Mouse (Mus musculus) forebrain, postnatal 0 days (tissue): ENCODE data around the gene Yars2. TPM values are rescaled to one million over a fixed set of nuclear protein-coding genes. Genes with fewer than 3 reads are reported as not detected.
"Not testable (repeated sequence)": the region's sequence is repeated elsewhere in the genome, so short reads cannot be mapped to it uniquely, and the experiment has no call there.

ENCODE experiments used
- ATAC-seq: fragments of 200-750 bp; cut with Nextera tagmentation; 2 replicates; pipeline ENCODE4 v1.8.0; 2017; ENCODE audit warnings: mild to moderate bottlenecking, moderate library complexity
- DNase-seq: peaks from one replicate; pipeline ENCODE4 v3.0.0-alpha.2; 2015
- H3K27ac ChIP-seq: fragments of 300-500 bp; sonication (generic); 2 replicates; pipeline ENCODE4 v1.5.1; 2014; ENCODE audit warnings: low read depth, mild to moderate bottlenecking, antibody characterized with exemption, low read length, moderate library complexity, mixed read lengths
- H3K27me3 ChIP-seq: fragments of 300-500 bp; sonication (generic); 2 replicates; pipeline ENCODE4 v1.6.1; 2014; ENCODE audit warnings: mild to moderate bottlenecking, low read length, mixed read lengths; ENCODE audit not compliant: insufficient read depth
- H3K36me3 ChIP-seq: fragments of 300-500 bp; sonication (generic); 2 replicates; pipeline ENCODE4 v1.6.1; 2014; ENCODE audit warnings: mild to moderate bottlenecking, moderate library complexity; ENCODE audit not compliant: insufficient read depth
- H3K4me1 ChIP-seq: fragments of 300-500 bp; sonication (generic); 2 replicates; pipeline ENCODE4 v1.6.1; 2014; ENCODE audit warnings: antibody characterized with exemption; ENCODE audit not compliant: insufficient read depth
- H3K4me2 ChIP-seq: fragments of 300-500 bp; sonication (generic); 2 replicates; pipeline ENCODE4 v1.6.1; 2014; ENCODE audit warnings: low read depth, mild to moderate bottlenecking, moderate library complexity
- H3K4me3 ChIP-seq: fragments of 300-500 bp; sonication (generic); 2 replicates; pipeline ENCODE4 v1.5.1; 2014; ENCODE audit warnings: low read depth, low read length, mixed read lengths
- H3K9ac ChIP-seq: fragments of 300-500 bp; sonication (generic); 2 replicates; pipeline ENCODE4 v1.6.1; 2014; ENCODE audit warnings: mild to moderate bottlenecking
- H3K9me3 ChIP-seq: fragments of 300-500 bp; sonication (generic); 2 replicates; pipeline ENCODE4 v1.6.1; 2016; ENCODE audit warnings: low read length
- CTCF ChIP-seq: sonication (generic); IDR thresholded peaks from 2 replicates; pipeline ENCODE4 v1.5.1; 2016; ENCODE audit warnings: antibody characterized with exemption, control low read depth, low read depth
- WGBS: fragments of 180-500 bp; shearing (Covaris S2); extraction: QIAGEN DNeasy Blood & Tissue Kit; methylation state at CpG from one replicate; pipeline ENCODE4 v1.1.7; 2014; 5-methylcytosine and 5-hydroxymethylcytosine counted together
- polyA plus RNA-seq: library from polyadenylated mRNA; unstranded; fragments of >200 nt; fragmentation: Nextera tagmentation; extraction: Ambion mirVana; gene quantifications from 2 replicates; pipeline ENCODE4 v1.2.1, GENCODE M21; 2015
- total RNA-seq: library from RNA; depleted of rRNA; stranded (reverse); fragments of >200 nt; gene quantifications from 2 replicates; pipeline ENCODE4 v1.2.3, GENCODE M21; 2014; rRNA removed

Gene Yars2
- total and polyA plus RNA-seq, 2 experiments from 2014 or later = 26.3 to 33.1 TPM

DNA sequence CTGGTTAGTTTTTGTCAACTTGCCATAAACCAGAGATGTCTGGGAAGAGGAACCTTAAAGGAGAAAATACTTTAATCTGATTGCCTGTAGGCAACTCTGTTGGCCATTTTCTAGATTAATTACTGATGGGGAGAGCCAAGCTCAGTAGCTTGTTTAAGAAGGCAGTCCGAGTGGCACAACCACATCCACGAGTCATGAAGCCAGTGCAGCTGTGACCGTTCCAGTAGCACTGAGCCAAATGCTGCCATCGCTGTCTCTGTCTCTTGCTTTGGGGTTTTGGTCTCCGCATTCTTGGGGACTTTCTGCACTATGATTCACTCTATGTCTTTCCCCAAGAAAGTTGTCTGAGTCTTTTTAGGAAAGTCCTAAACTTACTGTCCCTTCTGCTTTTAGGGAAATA is 43.7 kb downstream of the Yars2 start:
- ATAC-seq (no peak), DNase-seq (no peak)
- Histone ChIP-seq H3K27ac (no peak overlapping the region), H3K4me3 (no peak overlapping the region), H3K36me3 (0 out of 2 replicates have a peak, but pooled peaks cover 6% of the 10 kb centered on the region), H3K27me3 (no peaks in the 10 kb centered on the region), H3K4me1 (no peaks in the 10 kb centered on the region), H3K4me2 (no peak overlapping the region), H3K9me3 (no peaks in the 10 kb centered on the region), H3K9ac (no peak overlapping the region)
- 89% methylated on average over 5 of the region's 5 CpGs for WGBS
- TF ChIP-seq CTCF = no peak

DNA sequence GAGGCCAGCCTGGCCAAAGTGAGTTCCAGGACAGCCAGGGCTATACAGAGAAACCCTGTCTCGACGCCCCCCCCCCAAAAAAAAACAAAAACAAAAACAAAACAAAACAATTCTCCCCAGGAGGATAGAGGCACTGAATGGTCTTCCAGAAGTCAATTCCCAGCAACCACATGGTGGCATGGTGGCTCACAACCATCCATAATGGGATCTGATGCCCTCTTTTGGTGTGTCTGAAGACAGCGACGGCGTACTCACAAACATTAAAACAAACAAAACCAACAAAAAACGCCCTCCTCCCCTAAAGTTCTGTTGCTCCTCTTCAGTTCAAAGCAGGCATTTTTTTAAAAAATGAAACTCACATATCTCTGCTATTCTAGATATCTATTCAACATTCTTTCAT is 55.1 kb downstream of the Yars2 start:
- no peaks in the 10 kb centered on the region for H3K9me3 ChIP-seq
- peak; percentile 23 for DNase-seq
- peak overlapping the region; percentile 97 for H3K4me3 ChIP-seq
- peaks cover 12% of the 10 kb centered on the region for H3K4me1 ChIP-seq
- H3K27me3 ChIP-seq = no peaks in the 10 kb centered on the region
- ATAC-seq = no peak
- peak overlapping the region; percentile 61 for H3K4me2 ChIP-seq
- WGBS = 8% methylated on average over 6 of the region's 6 CpGs
- H3K36me3 ChIP-seq = no peaks in the 10 kb centered on the region
- peak overlapping the region; percentile 90 for H3K9ac ChIP-seq
- TF ChIP-seq CTCF = peak; percentile 59
- peak overlapping the region; percentile 87; the same call in 1 of the 2 replicates for H3K27ac ChIP-seq

DNA sequence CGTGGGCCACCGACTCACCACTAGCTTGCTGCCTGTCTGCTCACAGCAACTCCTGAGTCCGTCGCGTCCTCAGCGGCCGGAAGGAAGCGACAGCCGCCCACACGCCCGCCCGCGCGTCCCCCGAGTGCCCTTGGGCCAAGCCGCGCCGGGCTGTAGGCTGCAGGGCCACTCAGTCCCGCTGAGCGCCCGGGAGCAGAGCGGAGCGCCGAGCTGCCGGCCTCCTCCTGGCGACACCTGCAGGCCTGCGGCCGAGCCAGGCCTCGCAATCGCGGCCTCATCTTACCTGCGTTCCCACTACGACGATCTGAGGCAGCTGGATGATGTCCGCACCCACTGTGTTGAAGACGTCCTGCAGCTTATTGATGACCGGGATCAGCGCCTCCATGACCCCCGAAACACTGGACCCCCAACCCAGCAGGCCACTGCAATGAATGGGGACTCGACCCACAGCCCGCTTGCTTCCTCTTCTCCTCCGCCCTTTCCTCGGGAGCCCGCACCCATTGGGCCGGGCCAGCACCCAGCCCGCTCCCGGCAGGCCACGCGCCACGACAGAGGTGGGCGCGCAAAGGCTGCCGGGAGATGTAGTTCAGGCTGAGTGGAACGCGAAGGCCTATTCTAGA is 55.8 kb downstream of the Yars2 start, which contains the start of gene Dnm1l:
TSS of gene Dnm1l (minus strand) at position 479 of the 620 bp plus-strand sequence.
- peak; percentile 49 for TF ChIP-seq CTCF
- 1% methylated on average over 55 of the region's 55 CpGs for WGBS
- peak; percentile 99 for ATAC-seq
- H3K4me2 ChIP-seq = peak within 1 kb of the TSS; percentile 61
- no peaks in the 10 kb centered on the region for H3K27me3 ChIP-seq
- no peaks in the 10 kb centered on the region for H3K9me3 ChIP-seq
- peak; percentile 94 for DNase-seq
- peaks cover 12% of the 10 kb centered on the region for H3K4me1 ChIP-seq
- peak within 1 kb of the TSS; percentile 90 for H3K9ac ChIP-seq
- H3K4me3 ChIP-seq = peak within 1 kb of the TSS; percentile 97
- no peaks in the 10 kb centered on the region for H3K36me3 ChIP-seq
- H3K27ac ChIP-seq = peak within 1 kb of the TSS; percentile 87

DNA sequence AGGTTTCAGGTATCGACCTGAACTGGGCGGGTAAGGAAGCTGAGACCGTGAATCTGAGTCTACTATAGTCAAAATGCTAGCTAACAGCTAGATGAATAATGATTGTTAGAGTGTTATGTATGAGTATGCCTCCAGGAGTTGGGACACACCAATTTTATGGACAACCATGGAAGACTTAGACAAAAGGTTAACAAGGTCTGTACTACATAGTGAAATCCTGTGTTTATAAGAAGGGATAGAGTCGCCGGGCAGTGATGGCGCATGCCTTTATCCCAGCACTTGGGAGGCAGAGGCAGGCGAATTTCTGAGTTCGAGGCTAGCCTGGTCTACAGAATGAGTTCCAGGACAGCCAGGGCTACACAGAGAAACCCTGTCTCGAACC is 56.3 kb downstream of the Yars2 start:
- Histone ChIP-seq H3K9ac (peak overlapping the region; percentile 90), H3K4me1 (peaks cover 12% of the 10 kb centered on the region), H3K4me3 (peak overlapping the region; percentile 97), H3K27ac (peak overlapping the region; percentile 87), H3K4me2 (peak overlapping the region; percentile 61)
- not testable (repeated sequence) for DNase-seq, H3K36me3 ChIP-seq, H3K9me3 ChIP-seq, H3K27me3 ChIP-seq
- WGBS = 53% methylated on average over 9 of the region's 9 CpGs
- peak; percentile 23 for ATAC-seq

Other genes starting within 250 kb of the Yars2 start
- gene Pkp2, start 89.6 kb upstream of the Yars2 start, total RNA-seq = 1.7 and 1.8 TPM in 2 replicates
- 0.53 and 0.84 TPM in 2 replicates for gene Pkp2, start 89.6 kb upstream of the Yars2 start, polyA plus RNA-seq
- 112 and 121 TPM in 2 replicates for gene Dnm1l, start 56.0 kb downstream of the Yars2 start, total RNA-seq
- 83.3 and 105 TPM in 2 replicates for gene Dnm1l, start 56.0 kb downstream of the Yars2 start, polyA plus RNA-seq